Mouse (Mus musculus): ENCODE results near the gene Rsbn1. TPM values are rescaled to one million over a fixed set of nuclear protein-coding genes. Genes with fewer than 3 reads are reported as not detected.
A peak's percentile ranks its signal among the peaks of the same experiment; 100 is the strongest.

Rsbn1 gene
- polyA plus RNA-seq (2015; fragmentation: Nextera tagmentation; extraction: Ambion mirVana), result 11.6 and 12.3 TPM in 2 replicates

GRCm38 (mm10) chr3:103914010-103914669, at the start of gene Rsbn1:
TSS of gene Rsbn1 (plus strand) at chr3:103914120.
- peak within 1 kb of the TSS; percentile 96 for H3K4me3 ChIP-seq (replicated peaks)
- H3K27me3 ChIP-seq, result no peaks in the 10 kb centered on the region
- H3K9me3 ChIP-seq (replicated peaks), result no peaks in the 10 kb centered on the region
- peaks cover 10% of the 10 kb centered on the region for H3K4me1 ChIP-seq
- ATAC-seq (ENCODE audit: insufficient number of reproducible peaks, low FRiP score, low TSS enrichment, low read depth), result peak; percentile 99
- peak within 1 kb of the TSS; percentile 91 for H3K27ac ChIP-seq (replicated peaks)
- peak within 1 kb of the TSS; percentile 90 for H3K9ac ChIP-seq
- H3K36me3 ChIP-seq, result no peaks in the 10 kb centered on the region
- peak within 1 kb of the TSS; percentile 75 for H3K4me2 ChIP-seq (replicated peaks)
- WGBS, result under 1% methylated on average over 55 of the region's 55 CpGs

- H3K36me3 ChIP-seq, result no peaks in the 10 kb centered on the region
- no peak for ATAC-seq (ENCODE audit: insufficient number of reproducible peaks, low FRiP score, low TSS enrichment, low read depth)
- 86% methylated on average over 6 of the region's 6 CpGs for WGBS
Measured at GRCm38 (mm10) chr3:103864200-103864599, 49.7 kb upstream of the Rsbn1 start.

GRCm38 (mm10) chr3:103867424-103867971, 46.4 kb upstream of the Rsbn1 start:
- Histone ChIP-seq H3K9ac (no peak overlapping the region), H3K4me1 (no peaks in the 10 kb centered on the region), H3K9me3 (replicated peaks) (no peaks in the 10 kb centered on the region), H3K4me2 (replicated peaks) (no peak overlapping the region), H3K4me3 (replicated peaks) (no peak overlapping the region), H3K27me3 (no peaks in the 10 kb centered on the region), H3K36me3 (no peaks in the 10 kb centered on the region), H3K27ac (replicated peaks) (no peak overlapping the region)
- ATAC-seq (ENCODE audit: insufficient number of reproducible peaks, low FRiP score, low TSS enrichment, low read depth), result no peak
- WGBS, result 78% methylated on average over 5 of the region's 5 CpGs

More at GRCm38 (mm10) chr3:103864200-103864599, 49.7 kb upstream of the Rsbn1 start:
- no peak overlapping the region for H3K9ac ChIP-seq
- no peak overlapping the region for H3K4me2 ChIP-seq (replicated peaks)
- H3K27ac ChIP-seq (replicated peaks), result no peak overlapping the region
- H3K27me3 ChIP-seq, result no peaks in the 10 kb centered on the region
- no peak overlapping the region for H3K4me3 ChIP-seq (replicated peaks)
- no peaks in the 10 kb centered on the region for H3K4me1 ChIP-seq
- H3K9me3 ChIP-seq (replicated peaks), result no peaks in the 10 kb centered on the region

- Histone ChIP-seq H3K9me3 (replicated peaks) (no peaks in the 10 kb centered on the region), H3K9ac (no peak overlapping the region), H3K36me3 (no peaks in the 10 kb centered on the region), H3K4me3 (replicated peaks) (no peak overlapping the region), H3K4me1 (no peaks in the 10 kb centered on the region), H3K4me2 (replicated peaks) (no peak overlapping the region), H3K27ac (replicated peaks) (no peak overlapping the region), H3K27me3 (no peaks in the 10 kb centered on the region)
- ATAC-seq (ENCODE audit: insufficient number of reproducible peaks, low FRiP score, low TSS enrichment, low read depth), result no peak
- 75% methylated on average over 4 of the region's 4 CpGs for WGBS
Measured at GRCm38 (mm10) chr3:103868008-103868407, 45.9 kb upstream of the Rsbn1 start.

- Histone ChIP-seq H3K36me3 (no peaks in the 10 kb centered on the region), H3K27me3 (no peaks in the 10 kb centered on the region), H3K4me1 (no peaks in the 10 kb centered on the region), H3K4me3 (replicated peaks) (no peak overlapping the region), H3K27ac (replicated peaks) (no peak overlapping the region), H3K9ac (no peak overlapping the region), H3K9me3 (replicated peaks) (no peaks in the 10 kb centered on the region), H3K4me2 (replicated peaks) (no peak overlapping the region)
- 43% methylated on average over 3 of the region's 3 CpGs for WGBS
- no peak for ATAC-seq (ENCODE audit: insufficient number of reproducible peaks, low FRiP score, low TSS enrichment, low read depth)
Measured at GRCm38 (mm10) chr3:103872663-103873098, 41.2 kb upstream of the Rsbn1 start.

GRCm38 (mm10) chr3:103874329-103874728, 39.6 kb upstream of the Rsbn1 start:
- Histone ChIP-seq H3K4me1 (no peaks in the 10 kb centered on the region), H3K27me3 (no peaks in the 10 kb centered on the region), H3K36me3 (no peaks in the 10 kb centered on the region), H3K4me2 (replicated peaks) (no peak overlapping the region), H3K9me3 (replicated peaks) (no peaks in the 10 kb centered on the region), H3K9ac (no peak overlapping the region), H3K4me3 (replicated peaks) (no peak overlapping the region), H3K27ac (replicated peaks) (no peak overlapping the region)
- ATAC-seq (ENCODE audit: insufficient number of reproducible peaks, low FRiP score, low TSS enrichment, low read depth), result no peak
- WGBS, result 72% methylated on average over 7 of the region's 7 CpGs

GRCm38 (mm10) chr3:103885946-103886345, 28.0 kb upstream of the Rsbn1 start:
- no peak overlapping the region for H3K9ac ChIP-seq
- H3K4me3 ChIP-seq (replicated peaks), result no peak overlapping the region
- H3K9me3 ChIP-seq (replicated peaks), result no peaks in the 10 kb centered on the region
- no peak overlapping the region for H3K27ac ChIP-seq (replicated peaks)
- no peak for ATAC-seq (ENCODE audit: insufficient number of reproducible peaks, low FRiP score, low TSS enrichment, low read depth)
- WGBS, result 75% methylated on average over 11 of the region's 11 CpGs
- no peaks in the 10 kb centered on the region for H3K36me3 ChIP-seq
- no peaks in the 10 kb centered on the region for H3K27me3 ChIP-seq
- H3K4me1 ChIP-seq, result no peaks in the 10 kb centered on the region
- no peak overlapping the region for H3K4me2 ChIP-seq (replicated peaks)

- Histone ChIP-seq H3K4me3 (replicated peaks) (no peak overlapping the region), H3K4me1 (no peaks in the 10 kb centered on the region), H3K4me2 (replicated peaks) (no peak overlapping the region), H3K27ac (replicated peaks) (no peak overlapping the region), H3K27me3 (no peaks in the 10 kb centered on the region), H3K36me3 (no peaks in the 10 kb centered on the region), H3K9ac (no peak overlapping the region), H3K9me3 (replicated peaks) (no peaks in the 10 kb centered on the region)
- WGBS, result 25% methylated on average over 3 of the region's 3 CpGs
- ATAC-seq (ENCODE audit: insufficient number of reproducible peaks, low FRiP score, low TSS enrichment, low read depth), result no peak
Measured at GRCm38 (mm10) chr3:103887581-103887980, 26.3 kb upstream of the Rsbn1 start.

- no peaks in the 10 kb centered on the region for H3K36me3 ChIP-seq
- 71% methylated on average over 3 of the region's 3 CpGs for WGBS
Measured at GRCm38 (mm10) chr3:103893374-103893773, 20.5 kb upstream of the Rsbn1 start.

GRCm38 (mm10) chr3:103904705-103905104, 9.2 kb upstream of the Rsbn1 start:
- no peaks in the 10 kb centered on the region for H3K36me3 ChIP-seq
- no peaks in the 10 kb centered on the region for H3K4me1 ChIP-seq
- no peak overlapping the region for H3K4me2 ChIP-seq (replicated peaks)
- no peak overlapping the region for H3K4me3 ChIP-seq (replicated peaks)
- no peaks in the 10 kb centered on the region for H3K27me3 ChIP-seq
- H3K27ac ChIP-seq (replicated peaks), result no peak overlapping the region
- WGBS, result 84% methylated on average over 1 of the region's 1 CpGs
- no peak overlapping the region for H3K9ac ChIP-seq
- H3K9me3 ChIP-seq (replicated peaks), result no peaks in the 10 kb centered on the region
- ATAC-seq (ENCODE audit: insufficient number of reproducible peaks, low FRiP score, low TSS enrichment, low read depth), result no peak

More at GRCm38 (mm10) chr3:103893374-103893773, 20.5 kb upstream of the Rsbn1 start:
- Histone ChIP-seq H3K9ac (no peak overlapping the region), H3K9me3 (replicated peaks) (no peaks in the 10 kb centered on the region), H3K27ac (replicated peaks) (no peak overlapping the region), H3K4me1 (no peaks in the 10 kb centered on the region), H3K27me3 (no peaks in the 10 kb centered on the region), H3K4me2 (replicated peaks) (no peak overlapping the region), H3K4me3 (replicated peaks) (no peak overlapping the region)
- ATAC-seq (ENCODE audit: insufficient number of reproducible peaks, low FRiP score, low TSS enrichment, low read depth), result no peak

- Histone ChIP-seq H3K36me3 (no peaks in the 10 kb centered on the region), H3K27me3 (no peaks in the 10 kb centered on the region), H3K27ac (replicated peaks) (no peak overlapping the region), H3K4me2 (replicated peaks) (no peak overlapping the region), H3K4me3 (replicated peaks) (no peak overlapping the region), H3K9ac (no peak overlapping the region), H3K9me3 (replicated peaks) (no peaks in the 10 kb centered on the region), H3K4me1 (no peaks in the 10 kb centered on the region)
- 86% methylated on average over 5 of the region's 5 CpGs for WGBS
- ATAC-seq (ENCODE audit: insufficient number of reproducible peaks, low FRiP score, low TSS enrichment, low read depth), result no peak
Measured at GRCm38 (mm10) chr3:103907335-103908030, 6.4 kb upstream of the Rsbn1 start.
